Mouse (Mus musculus) adrenal gland, postnatal 4 days (tissue): ENCODE data around the gene Hmga1. TPM values are rescaled to one million over a fixed set of nuclear protein-coding genes. Genes with fewer than 3 reads are reported as not detected.

Experiments used
- DNase-seq, 2 experiments: peaks; one replicate each; pipeline ENCODE4 v3.0.0; 2021 to 2022; ENCODE audit warnings: low spot score in 2 of 2, mixed read lengths in 2 of 2
- long read RNA-seq, 2 experiments: library from polyadenylated mRNA; stranded (forward); transcript quantifications; one replicate each; pipeline ENCODE4 v2.0.0; 2021
- total RNA-seq, 2 experiments: library from RNA; stranded (reverse); gene quantifications; 2 replicates each; pipeline ENCODE4 v1.2.3; 2021

Gene Hmga1
- total RNA-seq: 10 to 100 TPM; 41.6 to 44.9 TPM
- long read RNA-seq, experiment 1, transcript Hmga1-216 (5 exons, 1,681 nt): major isoform, 5 of 27 reads
- long read RNA-seq, experiment 1, partial matches to known transcripts: 0 of 27 reads
- long read RNA-seq, experiment 1, other reads (novel, unspliced or antisense): 13 of 27 reads
- long read RNA-seq, experiment 2, transcript Hmga1-216 (5 exons, 1,681 nt): major isoform, 9 of 48 reads
- long read RNA-seq, experiment 2, transcript Hmga1-201 (5 exons, 1,631 nt): major isoform, 9 of 48 reads
- long read RNA-seq, experiment 2, transcript Hmga1-213 (5 exons, 2,001 nt): minor isoform, 8 of 48 reads
- long read RNA-seq, experiment 2, partial matches to known transcripts: 2 of 48 reads
- long read RNA-seq, experiment 2, other reads (novel, unspliced or antisense): 14 of 48 reads

GRCm38 (mm10) chr17:27556315-27557011 is at the start of gene Hmga1:
Gene Hmga1, plus strand, starts transcription at chr17:27556497.
- peak; percentile 74 to 85 for DNase-seq

GRCm38 (mm10) chr17:27506871-27507590 is 49.3 kb upstream of the Hmga1 start:
- no peak for DNase-seq

DNA sequence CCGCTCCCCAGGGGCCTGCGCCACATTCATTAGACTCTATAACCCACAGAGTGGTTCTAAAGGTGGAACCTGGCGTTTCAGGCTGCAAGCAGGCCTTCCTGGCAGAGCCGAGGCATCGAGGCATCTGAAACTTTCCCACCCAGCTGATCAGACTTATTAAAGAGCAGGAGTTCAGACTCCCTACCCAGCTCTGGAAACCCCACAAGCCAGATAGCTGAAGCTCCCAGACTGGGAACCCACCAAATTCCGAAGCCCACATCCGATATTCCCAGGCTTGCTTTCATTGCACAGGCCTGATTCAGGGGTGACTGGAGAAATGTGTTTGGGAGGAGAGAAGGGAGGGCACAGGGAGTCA is 48.7 kb upstream of the Hmga1 start:
- no peak for DNase-seq

DNA sequence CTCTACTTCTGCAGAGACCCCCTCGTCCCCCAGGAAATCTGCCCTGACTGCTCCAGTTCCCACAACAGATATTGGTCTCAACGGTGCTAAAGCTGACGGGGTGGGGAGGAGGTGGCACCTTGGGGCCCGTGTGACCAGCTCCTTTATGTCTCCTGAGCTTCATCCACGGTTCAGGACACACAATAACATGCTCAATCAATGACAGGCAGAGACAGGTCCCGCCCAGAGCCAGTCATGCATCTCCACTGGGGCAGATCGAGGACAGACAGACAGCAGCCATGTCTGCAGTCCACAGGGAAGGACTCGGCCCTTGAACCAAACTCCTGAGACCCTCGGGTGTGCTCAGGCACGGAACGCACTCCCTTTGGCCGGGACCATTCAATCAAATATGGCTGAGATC is 48.3 kb upstream of the Hmga1 start:
- DNase-seq: no peak

DNA sequence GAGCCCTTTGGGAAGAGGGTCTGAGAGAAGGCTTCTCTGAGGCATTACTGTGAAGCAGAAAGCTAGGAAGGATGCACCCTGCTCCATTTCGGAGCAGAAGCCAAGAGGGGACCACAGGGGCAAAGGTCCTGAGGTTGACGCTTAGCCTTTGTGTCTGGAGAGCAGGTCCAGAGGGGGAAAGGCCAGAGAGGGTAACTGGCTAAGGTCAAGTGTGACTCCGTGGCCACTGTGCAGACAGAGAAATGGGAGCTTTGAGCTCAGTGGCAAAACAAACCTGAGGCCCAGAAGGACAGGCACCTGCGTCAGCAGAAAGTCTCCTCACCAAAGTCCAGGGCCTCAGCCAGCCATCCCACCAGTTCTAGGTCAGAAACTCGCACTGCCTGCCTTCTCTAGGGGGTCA is 47.8 kb upstream of the Hmga1 start:
- DNase-seq: no peak

- no peak for DNase-seq
Measured at GRCm38 (mm10) chr17:27509056-27509455, 47.2 kb upstream of the Hmga1 start.

- no peak for DNase-seq
Measured at GRCm38 (mm10) chr17:27510258-27511124, 45.8 kb upstream of the Hmga1 start.

- DNase-seq: no peak
Measured at GRCm38 (mm10) chr17:27511125-27511735, 45.1 kb upstream of the Hmga1 start.

GRCm38 (mm10) chr17:27511865-27512618 is 44.3 kb upstream of the Hmga1 start:
- no peak for DNase-seq

- no peak for DNase-seq
Measured at GRCm38 (mm10) chr17:27512619-27513161, 43.6 kb upstream of the Hmga1 start.

DNA sequence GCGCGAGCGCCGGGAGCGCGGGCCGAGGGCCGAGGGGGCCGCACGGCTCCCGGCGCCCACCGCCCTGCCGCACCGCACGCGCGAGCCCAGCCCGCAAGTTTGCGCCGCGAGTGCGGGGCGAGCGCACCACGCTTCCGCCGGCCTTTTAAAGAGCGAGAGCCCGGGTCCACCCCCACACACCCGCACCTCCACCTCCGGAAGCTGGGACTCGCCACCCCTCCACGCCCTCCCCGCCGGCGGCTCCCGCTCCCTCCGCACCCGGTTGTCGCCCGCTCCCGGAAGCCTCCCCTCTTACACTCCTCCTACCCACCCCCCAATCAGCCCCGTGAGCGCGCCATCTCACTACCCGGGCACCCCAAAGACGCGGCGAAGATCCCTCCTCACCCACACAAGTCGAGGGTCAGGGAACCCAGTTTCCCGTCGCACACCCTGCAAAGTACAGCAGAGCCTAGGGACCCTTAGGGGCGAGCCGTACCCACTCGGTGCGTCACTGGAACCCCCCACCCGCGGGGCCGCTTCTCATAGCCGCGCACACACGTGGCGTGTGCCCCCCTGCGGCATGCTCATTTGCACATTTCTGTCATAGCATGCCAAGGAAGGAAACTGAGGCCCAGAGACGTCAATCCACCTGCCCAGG is 42.9 kb upstream of the Hmga1 start:
- no peak for DNase-seq

- DNase-seq: no peak
Measured at GRCm38 (mm10) chr17:27513916-27514762, 42.2 kb upstream of the Hmga1 start.

DNA sequence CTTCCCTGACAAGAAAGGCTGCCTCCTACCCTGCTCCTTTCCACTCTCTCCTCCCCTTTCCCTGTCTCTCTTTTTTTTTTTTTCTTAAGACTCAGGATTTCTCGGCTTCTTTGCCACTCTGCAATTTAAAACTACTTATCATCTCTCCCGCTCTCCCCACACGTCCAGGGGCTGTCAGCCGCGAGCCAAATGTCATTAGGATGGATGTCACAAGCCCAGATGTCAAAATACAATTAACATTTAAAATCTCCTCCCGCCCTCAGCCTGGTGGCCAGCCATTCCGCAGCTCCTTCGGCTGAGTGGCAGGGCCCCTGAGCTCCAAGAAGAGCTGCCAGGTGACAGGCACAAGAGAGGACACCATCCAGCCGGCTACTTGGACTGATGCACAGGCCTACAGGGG is 38.0 kb upstream of the Hmga1 start:
- DNase-seq: no peak

GRCm38 (mm10) chr17:27518700-27519595 is 37.3 kb upstream of the Hmga1 start:
- DNase-seq: no peak

GRCm38 (mm10) chr17:27520557-27520956 is 35.7 kb upstream of the Hmga1 start:
- DNase-seq: peak in 1 of 2 experiments; percentile 40

GRCm38 (mm10) chr17:27521303-27521702 is 35.0 kb upstream of the Hmga1 start, which contains the start of gene Grm4:
Gene Grm4, minus strand, starts transcription at chr17:27521403.
- DNase-seq: no peak

- no peak for DNase-seq
Measured at GRCm38 (mm10) chr17:27523121-27523520, 33.2 kb upstream of the Hmga1 start.
